Mouse (Mus musculus) heart, postnatal 0 days (tissue): ENCODE data around the gene Ugt1a10.

ENCODE experiments used
- CTCF ChIP-seq: IDR thresholded peaks from 2 replicates; pipeline ENCODE4 v1.5.1; 2016; ENCODE audit warnings: antibody characterized with exemption, control low read depth, low read depth
- EP300 ChIP-seq: IDR thresholded peaks from 2 replicates; pipeline ENCODE4 v1.6.1; 2016; ENCODE audit warnings: antibody characterized with exemption, low read depth

- TF ChIP-seq CTCF = no peak
- no peak for TF ChIP-seq EP300
These were observed 157.9 kb downstream of the Ugt1a10 start for GRCm38 (mm10) chr1:88213061-88213460.
